Mouse (Mus musculus) heart, embryonic 10.5 days (tissue): ENCODE results near the gene Mex3d. TPM values are rescaled to one million over a fixed set of nuclear protein-coding genes. Genes with fewer than 3 reads are reported as not detected.

Source experiments
- DNase-seq: peaks from one replicate; pipeline ENCODE4 v3.0.0-alpha.2; 2017; ENCODE audit warnings: low spot score
- H3K27ac ChIP-seq: fragments of 300-500 bp; sonication (generic); 2 replicates; pipeline ENCODE4 v1.5.1; 2016; ENCODE audit warnings: mild to moderate bottlenecking
- H3K27me3 ChIP-seq: fragments of 300-500 bp; sonication (generic); 2 replicates; pipeline ENCODE4 v1.6.1; 2016; ENCODE audit warnings: mild to moderate bottlenecking; ENCODE audit not compliant: poor library complexity, insufficient read depth, severe bottlenecking
- H3K36me3 ChIP-seq: fragments of 300-500 bp; sonication (generic); 2 replicates; pipeline ENCODE4 v1.6.1; 2016; ENCODE audit warnings: mild to moderate bottlenecking, moderate library complexity
- H3K4me1 ChIP-seq: fragments of 300-500 bp; sonication (generic); 2 replicates; pipeline ENCODE4 v1.6.1; 2016; ENCODE audit warnings: mild to moderate bottlenecking
- H3K4me3 ChIP-seq: fragments of 300-500 bp; sonication (generic); 2 replicates; pipeline ENCODE4 v1.5.1; 2016; ENCODE audit warnings: mild to moderate bottlenecking, moderate library complexity
- H3K9me3 ChIP-seq: fragments of 300-500 bp; sonication (generic); 2 replicates; pipeline ENCODE4 v1.6.1; 2016; ENCODE audit warnings: mild to moderate bottlenecking, moderate library complexity
- WGBS: fragments of 180-500 bp; shearing (Covaris S2); methylation state at CpG from one replicate; pipeline ENCODE4 v1.1.7; 2016; 5-methylcytosine and 5-hydroxymethylcytosine counted together
- polyA plus RNA-seq: library from polyadenylated mRNA; unstranded; fragments of >200 nt; fragmentation: Nextera tagmentation; extraction: Ambion mirVana; gene quantifications from 2 replicates; pipeline ENCODE4 v1.2.1, GENCODE M21; 2016

The Mex3d gene
- polyA plus RNA-seq, 1 experiment from 2014 or later: 5.0 TPM

GRCm38 (mm10) chr10:80342749-80343424 lies 44.6 kb downstream of the Mex3d start:
- Histone ChIP-seq H3K4me3 (peak overlapping the region; percentile 52), H3K36me3 (no peaks in the 10 kb centered on the region), H3K27ac (0 out of 2 replicates have a peak overlapping the region, but pooled peaks have one; percentile 18), H3K9me3 (no peaks in the 10 kb centered on the region), H3K4me1 (peaks cover 59% of the 10 kb centered on the region), H3K27me3 (peaks cover 93% of the 10 kb centered on the region)
- under 1% methylated on average over 33 of the region's 33 CpGs for WGBS
- peak; percentile 89 for DNase-seq

GRCm38 (mm10) chr10:80342305-80342748 lies 45.1 kb downstream of the Mex3d start:
- no peaks in the 10 kb centered on the region for H3K9me3 ChIP-seq
- no peak overlapping the region for H3K27ac ChIP-seq
- no peaks in the 10 kb centered on the region for H3K36me3 ChIP-seq
- DNase-seq: no peak
- peak overlapping the region; percentile 52 for H3K4me3 ChIP-seq
- H3K4me1 ChIP-seq: peaks cover 54% of the 10 kb centered on the region
- H3K27me3 ChIP-seq: peaks cover 89% of the 10 kb centered on the region
- WGBS: 3% methylated on average over 26 of the region's 26 CpGs

- Histone ChIP-seq H3K4me1 (peaks cover 52% of the 10 kb centered on the region), H3K27me3 (peaks cover 86% of the 10 kb centered on the region), H3K9me3 (no peaks in the 10 kb centered on the region), H3K27ac (peak overlapping the region; percentile 2; the same call in 1 of the 2 replicates), H3K36me3 (no peaks in the 10 kb centered on the region), H3K4me3 (peak overlapping the region; percentile 52)
- 5% methylated on average over 47 of the region's 47 CpGs for WGBS
- no peak for DNase-seq
These were observed 45.8 kb downstream of the Mex3d start for GRCm38 (mm10) chr10:80341491-80342304.

DNA sequence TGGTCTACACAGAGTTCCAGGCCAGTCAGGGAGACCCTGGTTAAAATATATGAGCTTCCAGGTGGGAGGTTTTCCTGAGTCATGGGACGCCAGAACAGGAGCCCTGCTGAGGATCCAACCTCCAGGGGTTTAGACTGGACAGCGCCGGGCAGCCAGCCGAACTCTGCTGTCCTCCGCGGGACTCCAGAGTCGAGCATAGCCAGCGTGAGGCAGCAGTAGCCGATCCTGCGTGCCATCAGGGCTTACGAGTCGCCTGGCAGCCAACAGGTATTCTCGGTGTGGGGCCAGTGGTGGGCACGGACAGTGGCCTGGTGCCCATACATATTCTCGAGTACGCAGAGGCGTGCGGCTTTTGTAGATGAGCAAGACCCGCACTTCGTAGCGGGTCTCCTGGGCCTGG lies 46.4 kb downstream of the Mex3d start:
- no peaks in the 10 kb centered on the region for H3K9me3 ChIP-seq
- no peaks in the 10 kb centered on the region for H3K36me3 ChIP-seq
- H3K27me3 ChIP-seq: peaks cover 86% of the 10 kb centered on the region
- H3K4me3 ChIP-seq: no peak overlapping the region
- no peak for DNase-seq
- no peak overlapping the region for H3K27ac ChIP-seq
- 16% methylated on average over 21 of the region's 21 CpGs for WGBS
- peaks cover 52% of the 10 kb centered on the region for H3K4me1 ChIP-seq

- peak; percentile 94 for DNase-seq
- Histone ChIP-seq H3K4me1 (peaks cover 49% of the 10 kb centered on the region), H3K27me3 (peaks cover 86% of the 10 kb centered on the region), H3K27ac (no peak overlapping the region), H3K36me3 (no peaks in the 10 kb centered on the region), H3K4me3 (no peak overlapping the region), H3K9me3 (no peaks in the 10 kb centered on the region)
- WGBS: 25% methylated on average over 19 of the region's 19 CpGs
These were observed 47.3 kb downstream of the Mex3d start for GRCm38 (mm10) chr10:80339941-80340750.

DNA sequence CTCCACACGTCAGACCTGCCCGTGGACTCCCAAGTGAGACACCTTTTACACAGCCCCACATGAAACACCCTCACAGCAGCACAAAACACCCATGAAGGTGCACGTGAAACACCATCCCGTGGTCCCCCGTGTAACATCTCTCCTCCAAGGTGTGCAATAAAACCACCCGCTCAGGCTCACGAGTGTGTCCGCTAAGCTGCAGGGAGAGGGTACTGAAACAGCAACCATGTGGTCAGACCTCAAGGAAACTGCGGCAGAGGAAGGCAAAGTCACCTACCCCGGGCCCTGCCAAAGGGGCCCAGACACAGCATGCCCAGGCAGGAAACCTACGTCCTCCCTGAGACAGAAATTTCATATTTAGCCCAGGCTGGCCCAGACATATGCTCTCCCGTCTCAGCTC lies 51.2 kb downstream of the Mex3d start:
- WGBS: 84% methylated on average over 12 of the region's 12 CpGs
- peaks cover 86% of the 10 kb centered on the region for H3K27me3 ChIP-seq
- no peaks in the 10 kb centered on the region for H3K36me3 ChIP-seq
- H3K4me1 ChIP-seq: peaks cover 24% of the 10 kb centered on the region
- no peak for DNase-seq
- no peak overlapping the region for H3K27ac ChIP-seq
- H3K4me3 ChIP-seq: no peak overlapping the region
- no peaks in the 10 kb centered on the region for H3K9me3 ChIP-seq

DNA sequence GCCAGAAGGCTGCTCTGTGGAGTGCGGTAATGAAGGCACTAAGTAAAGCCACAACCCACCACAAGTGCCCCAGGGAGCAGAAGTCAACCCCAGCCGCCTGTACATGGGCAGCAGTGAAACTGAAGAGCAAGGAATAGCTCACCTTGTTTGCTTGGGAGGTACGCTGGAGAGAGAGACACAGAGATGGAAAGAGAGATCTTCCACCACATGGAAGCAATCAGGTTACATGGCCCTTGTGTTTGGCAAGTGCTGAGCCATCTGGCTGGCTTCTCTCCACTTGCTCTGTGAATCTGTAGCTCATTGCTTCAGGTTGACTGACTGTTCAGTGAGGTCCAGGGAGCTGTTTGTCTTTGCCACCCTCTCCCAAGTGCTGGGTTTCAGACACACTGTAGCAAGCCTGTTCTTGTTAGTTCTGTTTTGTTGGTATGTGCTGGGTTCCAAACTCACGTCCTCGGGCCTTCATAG lies 54.9 kb downstream of the Mex3d start:
- H3K27ac ChIP-seq: peak overlapping the region; percentile 59
- peaks cover 84% of the 10 kb centered on the region for H3K27me3 ChIP-seq
- H3K36me3 ChIP-seq: no peaks in the 10 kb centered on the region
- H3K4me1 ChIP-seq: peaks cover 36% of the 10 kb centered on the region
- H3K4me3 ChIP-seq: no peak overlapping the region
- H3K9me3 ChIP-seq: no peaks in the 10 kb centered on the region
- 77% methylated on average over 5 of the region's 5 CpGs for WGBS
- no peak for DNase-seq

GRCm38 (mm10) chr10:80331636-80332524 lies 55.6 kb downstream of the Mex3d start:
- H3K4me1 ChIP-seq: peaks cover 36% of the 10 kb centered on the region
- H3K27me3 ChIP-seq: peaks cover 88% of the 10 kb centered on the region
- no peaks in the 10 kb centered on the region for H3K36me3 ChIP-seq
- 46% methylated on average over 10 of the region's 10 CpGs for WGBS
- no peak overlapping the region; the same call in 1 of the 2 replicates for H3K4me3 ChIP-seq
- DNase-seq: peak; percentile 92
- H3K9me3 ChIP-seq: no peaks in the 10 kb centered on the region
- H3K27ac ChIP-seq: peak overlapping the region; percentile 59

- WGBS: 70% methylated on average over 2 of the region's 2 CpGs
- H3K4me1 ChIP-seq: peaks cover 36% of the 10 kb centered on the region
- DNase-seq: no peak
- no peak overlapping the region for H3K27ac ChIP-seq
- H3K9me3 ChIP-seq: no peaks in the 10 kb centered on the region
- no peaks in the 10 kb centered on the region for H3K36me3 ChIP-seq
- peak overlapping the region; percentile 67 for H3K4me3 ChIP-seq
- H3K27me3 ChIP-seq: peaks cover 88% of the 10 kb centered on the region
These were observed 56.6 kb downstream of the Mex3d start for GRCm38 (mm10) chr10:80330888-80331287.
